Mouse (Mus musculus): Measurements from ENCODE around the gene Dgke.

- no peak for TF ChIP-seq CTCF (IDR thresholded peaks at IDR 0.05; ENCODE audit: control insufficient read depth, insufficient read depth, low read length)
- TF ChIP-seq POLR2A (IDR thresholded peaks at IDR 0.05; ENCODE audit: borderline replicate concordance, control insufficient read depth, low read depth, low read length): no peak
These were observed 57.6 kb downstream of the Dgke start for GRCm38 (mm10) chr11:89009066-89009465.
